8 mouse cellular contexts compared by ENCODE assay signal in the genomic region with DNA sequence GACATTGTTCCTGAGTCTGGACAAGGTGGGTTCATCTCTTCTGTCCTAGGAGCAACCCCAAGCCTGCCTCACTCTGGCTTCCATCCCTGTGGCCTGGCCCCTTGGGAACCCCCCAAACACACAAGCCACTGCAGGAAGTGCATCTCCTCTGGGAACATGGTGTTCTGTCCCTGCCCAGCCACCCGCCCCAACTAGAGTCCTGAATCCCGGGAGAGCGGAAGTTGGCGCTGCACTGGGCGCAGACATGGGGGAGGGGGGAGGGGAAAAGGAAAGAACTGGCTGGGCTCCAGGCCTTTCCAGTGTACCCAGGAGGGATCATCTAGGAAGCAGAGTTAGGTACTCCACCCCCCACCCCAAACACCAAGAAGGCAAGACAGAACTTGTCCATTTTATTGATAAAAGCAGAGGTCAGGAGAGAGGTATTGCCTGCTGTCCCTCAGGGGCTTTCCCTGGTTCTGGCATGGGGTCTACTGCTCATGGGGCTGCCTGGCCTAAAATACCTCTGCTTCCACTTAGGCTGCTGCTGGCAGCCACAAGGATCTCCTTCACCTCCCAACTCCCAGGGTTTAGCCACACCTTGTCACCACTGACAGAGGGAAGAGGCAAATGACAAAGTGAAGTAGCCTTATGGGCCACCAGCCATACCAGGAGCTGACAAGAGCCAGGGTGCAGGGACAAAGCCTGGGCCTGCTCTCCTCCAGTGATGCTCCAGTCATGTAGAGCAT. TPM values are rescaled to one million over a fixed set of nuclear protein-coding genes. Genes with fewer than 3 reads are reported as not detected.
DNase-seq lines count a peak whose midpoint lies in the region; ATAC-seq and TF ChIP-seq lines count a peak whose summit lies in the region.

No protein-coding gene starts in this region.

- ATAC-seq in forebrain, embryonic 14.5 days, result no peak
- ATAC-seq in forebrain, embryonic 12.5 days (ENCODE audit: low FRiP score), result no peak

- H3K4me2 ChIP-seq in forebrain, embryonic 14.5 days (ENCODE audit: low read length), result no peak overlapping the region
- H3K4me2 ChIP-seq in forebrain, embryonic 12.5 days, result no peak overlapping the region

- TF ChIP-seq POLR2A in thymus, adult 2 months (IDR thresholded peaks at IDR 0.05; ENCODE audit: control insufficient read depth, extremely low read depth, insufficient read depth, low read length, poor library complexity), result no peak

- DNase-seq in cerebellum, adult 11-12 months, result peak; percentile 53
- no peak for DNase-seq in cerebellum, adult 8-10 months
- DNase-seq in thymus, adult 2 months, result peak; percentile 1
- no peak for DNase-seq in thymus, postnatal 14 days
- peak; percentile 77 for DNase-seq in heart, postnatal 25 days (ENCODE audit: low spot score)
- peak; percentile 83 to 90 for DNase-seq in lung, adult 18-20 months
- no peak for DNase-seq in forebrain, embryonic 14.5 days (ENCODE audit: low spot score)

- no peaks in the 10 kb centered on the region for H3K27me3 ChIP-seq in thymus, adult 2 months (ENCODE audit: control insufficient read depth, insufficient read depth, low read length)
- H3K27me3 ChIP-seq in forebrain, embryonic 14.5 days (replicated peaks; ENCODE audit: control insufficient read depth, insufficient read depth, low read length), result no peaks in the 10 kb centered on the region
- H3K27me3 ChIP-seq in forebrain, embryonic 12.5 days, result peaks cover 15% of the 10 kb centered on the region; the same call in 1 of the 2 replicates

- H3K27ac ChIP-seq in thymus, adult 2 months (ENCODE audit: control insufficient read depth, insufficient read depth, low read length), result no peak overlapping the region
- H3K27ac ChIP-seq in forebrain, embryonic 14.5 days (ENCODE audit: low read depth, low read length), result no peak overlapping the region
- no peak overlapping the region for H3K27ac ChIP-seq in forebrain, embryonic 12.5 days

- H3K4me1 ChIP-seq in thymus, adult 2 months (replicated peaks; ENCODE audit: control insufficient read depth, insufficient read depth, low read length), result peaks cover 45% of the 10 kb centered on the region
- peaks cover 24% of the 10 kb centered on the region for H3K4me1 ChIP-seq in forebrain, embryonic 14.5 days (ENCODE audit: control insufficient read depth, insufficient read depth, low read length)
- H3K4me1 ChIP-seq in forebrain, embryonic 12.5 days, result peaks cover 38% of the 10 kb centered on the region

- TF ChIP-seq CTCF in thymus, adult 2 months (IDR thresholded peaks at IDR 0.05; ENCODE audit: borderline replicate concordance, control insufficient read depth, extremely low read depth, insufficient read depth, low read length, poor library complexity), result no peak

- no peaks in the 10 kb centered on the region for H3K9me3 ChIP-seq in forebrain, embryonic 14.5 days (replicated peaks; ENCODE audit: control insufficient read depth, low read length)
- H3K9me3 ChIP-seq in forebrain, embryonic 12.5 days, result no peaks in the 10 kb centered on the region

- H3K4me3 ChIP-seq in thymus, adult 2 months (ENCODE audit: control insufficient read depth, insufficient read depth, low read length), result no peak overlapping the region
- no peak overlapping the region for H3K4me3 ChIP-seq in forebrain, embryonic 14.5 days (ENCODE audit: low read depth, low read length)
- H3K4me3 ChIP-seq in forebrain, embryonic 12.5 days (replicated peaks), result no peak overlapping the region

- peaks cover 41% of the 10 kb centered on the region for H3K36me3 ChIP-seq in thymus, adult 2 months (ENCODE audit: control insufficient read depth, insufficient read depth, low read length)
- H3K36me3 ChIP-seq in forebrain, embryonic 14.5 days (ENCODE audit: control insufficient read depth, insufficient read depth, low read length), result peaks cover 39% of the 10 kb centered on the region
- H3K36me3 ChIP-seq in forebrain, embryonic 12.5 days (replicated peaks), result peaks cover 4% of the 10 kb centered on the region

- intact Hi-C loops in heart, postnatal 25 days (cut with DNase I), result no loop called here

- 91% methylated on average over 5 of the region's 5 CpGs for WGBS in thymus, adult 2 months
- 61% methylated on average over 5 of the region's 5 CpGs for WGBS in forebrain, embryonic 14.5 days
- WGBS in forebrain, embryonic 12.5 days, result 82% methylated on average over 5 of the region's 5 CpGs

- no peak overlapping the region; the same call in 1 of the 2 replicates for H3K9ac ChIP-seq in forebrain, embryonic 14.5 days (ENCODE audit: low read length)
- no peak overlapping the region for H3K9ac ChIP-seq in forebrain, embryonic 12.5 days

RNA-seq across cellular contexts. Expression of a gene that starts 4.2 kb away (rescaled TPM):
- polyA plus RNA-seq in thymus, adult 2 months (2012; rRNA removed), result 515 and 525 TPM in 2 replicates
- total RNA-seq in heart, postnatal 25 days (2021), result 10 to 100 TPM; 72.6 to 89.1 TPM
- 25.7 and 29.9 TPM in 2 replicates for polyA plus RNA-seq in forebrain, embryonic 14.5 days (2014; fragmentation: Nextera tagmentation; extraction: Ambion mirVana)
- 25.0 and 25.8 TPM in 2 replicates for polyA plus RNA-seq in forebrain, embryonic 12.5 days (2016; fragmentation: Nextera tagmentation; extraction: Ambion mirVana)

RNA-seq across cellular contexts. Expression of a gene that starts 14.0 kb away (rescaled TPM):
- 3.3 and 4.2 TPM in 2 replicates for polyA plus RNA-seq in thymus, adult 2 months (2012; rRNA removed)
- total RNA-seq in heart, postnatal 25 days (2021), result 1 to 10 TPM; 3.4 to 3.9 TPM
- 19.2 and 23.1 TPM in 2 replicates for polyA plus RNA-seq in forebrain, embryonic 14.5 days (2014; fragmentation: Nextera tagmentation; extraction: Ambion mirVana)
- polyA plus RNA-seq in forebrain, embryonic 12.5 days (2016; fragmentation: Nextera tagmentation; extraction: Ambion mirVana), result 43.1 and 45.3 TPM in 2 replicates

RNA-seq across cellular contexts. Expression of a gene that starts 14.1 kb away (rescaled TPM):
- polyA plus RNA-seq in thymus, adult 2 months (2012; rRNA removed), result 2.3 and 2.4 TPM in 2 replicates
- total RNA-seq in heart, postnatal 25 days (2021), result 1 to 10 TPM; 3.3 to 3.4 TPM
- polyA plus RNA-seq in forebrain, embryonic 14.5 days (2014; fragmentation: Nextera tagmentation; extraction: Ambion mirVana), result 0.49 and 0.89 TPM in 2 replicates
- polyA plus RNA-seq in forebrain, embryonic 12.5 days (2016; fragmentation: Nextera tagmentation; extraction: Ambion mirVana), result 0.62 and 0.80 TPM in 2 replicates

Comparison
In these comparisons a context has a peak if more than half of its experiments do, and no peak if none do; other contexts are left out.
1. DNase-seq: peak in cerebellum, adult 11-12 months (single experiment), thymus, adult 2 months (single experiment), heart, postnatal 25 days (single experiment) and lung, adult 18-20 months (2 of 2); none in cerebellum, adult 8-10 months (single experiment), thymus, postnatal 14 days (single experiment) and forebrain, embryonic 14.5 days (single experiment).
2. RNA of a gene that starts 4.2 kb away (polyA plus RNA-seq): 515 to 525 TPM in thymus, adult 2 months; 25.7 to 29.9 TPM in forebrain, embryonic 14.5 days and 25.0 to 25.8 TPM in forebrain, embryonic 12.5 days; every median in the first group is over 10 times any median in the second.